Comparison of ENCODE assay signal across 11 mouse cellular contexts in genomic region chr14:49860387-49860786, GRCm38 (mm10). TPM values are rescaled to one million over a fixed set of nuclear protein-coding genes. Genes with fewer than 3 reads are reported as not detected.
A peak's percentile ranks its signal among the peaks of the same experiment; 100 is the strongest.
DNase-seq lines count a peak whose midpoint lies in the region; ATAC-seq and TF ChIP-seq lines count a peak whose summit lies in the region.
"Had no signal": no experiment of that assay in that cellular context is flagged by ENCODE, and none has a peak within 500 bp of the region (broad histone marks: within the 10 kb centered on the region; RNA-seq: fewer than 3 reads in every experiment).

No protein-coding gene starts in this region.

- no peaks in the 10 kb centered on the region for H3K36me3 ChIP-seq in lung, postnatal 0 days (ENCODE audit: insufficient read depth, low read length)
- H3K36me3 ChIP-seq: forebrain, embryonic 15.5 days had no signal

- H3K27me3 ChIP-seq in lung, postnatal 0 days (replicated peaks; ENCODE audit: insufficient read depth, low read length): no peaks in the 10 kb centered on the region
- H3K27me3 ChIP-seq: forebrain, embryonic 15.5 days had no signal

- TF ChIP-seq CTCF in gastrocnemius, adult 2 months (IDR thresholded peaks at IDR 0.05): peak; percentile 24; the same call in 1 of the 2 replicates
- peak; percentile 53 for TF ChIP-seq CTCF in lung, postnatal 0 days (IDR thresholded peaks at IDR 0.05)
- no peak for TF ChIP-seq CTCF in lung, adult 2 months (IDR thresholded peaks at IDR 0.05; ENCODE audit: insufficient read depth, low read length)

- no peak for ATAC-seq in lung, postnatal 0 days
- ATAC-seq: forebrain, embryonic 15.5 days had no signal

- H3K4me3 ChIP-seq in gastrocnemius, adult 2 months: no peak overlapping the region
- H3K4me3 ChIP-seq in lung, postnatal 0 days (ENCODE audit: low read depth, low read length): no peak overlapping the region
- no peak overlapping the region for H3K4me3 ChIP-seq in lung, adult 2 months (replicated peaks; ENCODE audit: extremely low read depth, low read depth, low read length)
- H3K4me3 ChIP-seq: forebrain, embryonic 15.5 days had no signal

- no peak for DNase-seq in gastrocnemius, adult 2 months
- DNase-seq in gastrocnemius, postnatal 10 days: no peak
- peak; percentile 22 for DNase-seq in lung, postnatal 0 days (ENCODE audit: low spot score)
- no peak for DNase-seq in lung, adult 2 months
- peak; percentile 10 to 42 for DNase-seq in cerebellum, postnatal 14 days
- peak; percentile 68 for DNase-seq in retina, embryonic 14.5 days (ENCODE audit: low spot score)
- no peak for DNase-seq in T-cell, adult 2 months (ENCODE audit: low spot score)
- DNase-seq in adrenal gland, postnatal 10 days: no peak

- no peaks in the 10 kb centered on the region for H3K4me1 ChIP-seq in lung, postnatal 0 days (ENCODE audit: insufficient read depth, low read depth, low read length)
- no peaks in the 10 kb centered on the region for H3K4me1 ChIP-seq in lung, adult 2 months (ENCODE audit: control insufficient read depth, insufficient read depth, low read length)
- H3K4me1 ChIP-seq: forebrain, embryonic 15.5 days had no signal

- no peak overlapping the region for H3K9ac ChIP-seq in lung, postnatal 0 days (replicated peaks; ENCODE audit: low read depth)
- H3K9ac ChIP-seq: forebrain, embryonic 15.5 days had no signal

- no peaks in the 10 kb centered on the region for H3K9me3 ChIP-seq in lung, postnatal 0 days (ENCODE audit: low read length)
- H3K9me3 ChIP-seq: forebrain, embryonic 15.5 days had no signal

- TF ChIP-seq EP300 in lung, postnatal 0 days (IDR thresholded peaks at IDR 0.05): no peak

- no peak for TF ChIP-seq POLR2A in lung, adult 2 months (IDR thresholded peaks at IDR 0.05; ENCODE audit: borderline replicate concordance, extremely low read depth, low read depth, low read length)

- no peak overlapping the region for H3K27ac ChIP-seq in gastrocnemius, adult 2 months
- no peak overlapping the region for H3K27ac ChIP-seq in lung, postnatal 0 days (ENCODE audit: low read length)
- H3K27ac ChIP-seq: forebrain, embryonic 15.5 days had no signal

- intact Hi-C loops in gastrocnemius, adult 2 months (cut with DNase I): no loop called here

- H3K4me2 ChIP-seq in lung, postnatal 0 days (replicated peaks; ENCODE audit: low read depth, low read length): no peak overlapping the region
- H3K4me2 ChIP-seq: forebrain, embryonic 15.5 days had no signal

RNA-seq across cellular contexts. Expression of gene Olfr722, which starts 41.4 kb away (rescaled TPM):
- total RNA-seq in gastrocnemius, adult 2 months (2021): not detected
- total RNA-seq in gastrocnemius, postnatal 10 days (2021): not detected
- polyA plus RNA-seq in lung, postnatal 0 days (2015; fragmentation: Nextera tagmentation; extraction: Ambion mirVana): not detected in 2 replicates
- polyA plus RNA-seq in lung, adult 2 months (2012; rRNA removed): not detected in 2 replicates
- total RNA-seq in adrenal gland, postnatal 10 days (2021): not detected
- total RNA-seq: layer of hippocampus, postnatal 14 days had no signal
- polyA plus RNA-seq: forebrain, embryonic 15.5 days; thymus, postnatal 0 days had no signal

Comparison
In these comparisons a context has a peak if more than half of its experiments do, and no peak if none do; other contexts are left out.
1. DNase-seq: peak in lung, postnatal 0 days (single experiment), cerebellum, postnatal 14 days (2 of 2) and retina, embryonic 14.5 days (single experiment); none in gastrocnemius, adult 2 months (single experiment), gastrocnemius, postnatal 10 days (single experiment), lung, adult 2 months (single experiment), T-cell, adult 2 months (single experiment) and adrenal gland, postnatal 10 days (single experiment).